Mouse (Mus musculus) embryonic facial prominence, embryonic 13.5 days (tissue): Measurements from ENCODE around the gene Olfr316. TPM values are rescaled to one million over a fixed set of nuclear protein-coding genes. Genes with fewer than 3 reads are reported as not detected.

ENCODE experiments used
- polyA plus RNA-seq: library from polyadenylated mRNA; unstranded; fragments of >200 nt; fragmentation: Nextera tagmentation; extraction: Ambion mirVana; gene quantifications from 2 replicates; pipeline ENCODE4 v1.2.1, GENCODE M21; 2015

Olfr316 gene
- polyA plus RNA-seq, 1 experiment from 2014 or later: not detected

Other genes with a start within 250 kb of the Olfr316 start
- gene Olfr330, start 217.9 kb upstream of the Olfr316 start, polyA plus RNA-seq: 0.54 TPM in 1 of 2 replicates, not detected in the other
- not detected in 2 replicates for gene Olfr329-ps, start 206.3 kb upstream of the Olfr316 start, polyA plus RNA-seq
- 0.10 TPM in 1 of 2 replicates, not detected in the other for gene Olfr328, start 197.1 kb upstream of the Olfr316 start, polyA plus RNA-seq
- not detected in 2 replicates for gene Olfr224, start 182.2 kb upstream of the Olfr316 start, polyA plus RNA-seq
- not detected in 2 replicates for gene Olfr325, start 175.0 kb upstream of the Olfr316 start, polyA plus RNA-seq
- not detected in 2 replicates for gene Olfr324, start 157.6 kb upstream of the Olfr316 start, polyA plus RNA-seq
- not detected in 2 replicates for gene 2210407C18Rik, start 136.7 kb upstream of the Olfr316 start, polyA plus RNA-seq
- gene Olfr323, start 122.2 kb upstream of the Olfr316 start, polyA plus RNA-seq: not detected in 2 replicates
- 0.13 and 0.23 TPM in 2 replicates for gene Trim58, start 112.3 kb upstream of the Olfr316 start, polyA plus RNA-seq
- not detected in 2 replicates for gene Olfr322, start 94.0 kb upstream of the Olfr316 start, polyA plus RNA-seq
- not detected in 2 replicates for gene Olfr320, start 71.6 kb upstream of the Olfr316 start, polyA plus RNA-seq
- not detected in 2 replicates for gene Olfr319, start 53.6 kb upstream of the Olfr316 start, polyA plus RNA-seq
- not detected in 2 replicates for gene Olfr318, start 28.7 kb upstream of the Olfr316 start, polyA plus RNA-seq
- gene Olfr317, start 13.5 kb upstream of the Olfr316 start, polyA plus RNA-seq: not detected in 2 replicates
- not detected in 2 replicates for gene Olfr315, start 20.5 kb downstream of the Olfr316 start, polyA plus RNA-seq
- not detected in 2 replicates for gene Olfr314, start 30.2 kb downstream of the Olfr316 start, polyA plus RNA-seq
- 0.69 TPM in 1 of 2 replicates, not detected in the other for gene Fam183b, start 49.2 kb downstream of the Olfr316 start, polyA plus RNA-seq
- gene Olfr313, start 62.3 kb downstream of the Olfr316 start, polyA plus RNA-seq: not detected in 2 replicates
- gene Olfr312, start 76.5 kb downstream of the Olfr316 start, polyA plus RNA-seq: not detected in 2 replicates
- not detected in 2 replicates for gene Olfr311, start 86.5 kb downstream of the Olfr316 start, polyA plus RNA-seq
- 10.8 and 12.3 TPM in 2 replicates for gene Gm12258, start 94.4 kb downstream of the Olfr316 start, polyA plus RNA-seq
- gene 2810021J22Rik, start 114.5 kb downstream of the Olfr316 start, polyA plus RNA-seq: 8.8 and 10.3 TPM in 2 replicates
- 6.9 and 7.5 TPM in 2 replicates for gene Zfp39, start 151.5 kb downstream of the Olfr316 start, polyA plus RNA-seq
- gene Btnl10, start 165.2 kb downstream of the Olfr316 start, polyA plus RNA-seq: 0.14 TPM in 1 of 2 replicates, not detected in the other
- gene Rnf187, start 186.2 kb downstream of the Olfr316 start, polyA plus RNA-seq: 254 and 255 TPM in 2 replicates
- gene Hist3h2ba, start 196.2 kb downstream of the Olfr316 start, polyA plus RNA-seq: 45.4 and 46.9 TPM in 2 replicates
- gene Hist3h2a, start 202.0 kb downstream of the Olfr316 start, polyA plus RNA-seq: 34.0 and 34.3 TPM in 2 replicates
- gene Trim17, start 202.0 kb downstream of the Olfr316 start, polyA plus RNA-seq: 0.25 and 0.55 TPM in 2 replicates
- gene Trim11, start 225.4 kb downstream of the Olfr316 start, polyA plus RNA-seq: 21.7 and 23.5 TPM in 2 replicates